Mouse (Mus musculus) olfactory bulb, adult 2 months (tissue): ENCODE measurements at regions not wholly inside any gene's neighbourhood (a gene's known extent, or its start where the extent isn't known, plus 50 kb on each side); places are given as distances from the start of the nearest gene placed in this dataset.

Source experiments
- CTCF ChIP-seq: fragments of 200-500 bp; IDR thresholded peaks from 2 replicates; pipeline ENCODE4 v1.5.1; 2012; ENCODE audit warnings: low read depth, mild to moderate bottlenecking, low read length, moderate library complexity; ENCODE audit not compliant: insufficient read depth
- POLR2A ChIP-seq: fragments of 200-500 bp; IDR thresholded peaks from 2 replicates; pipeline ENCODE4 v1.6.1; 2012; ENCODE audit warnings: mild to moderate bottlenecking, low read depth, low read length, moderate library complexity; ENCODE audit not compliant: insufficient read depth

- no peak for TF ChIP-seq CTCF
- TF ChIP-seq POLR2A: no peak
These were observed 86.3 kb upstream of the Eomes start for GRCm38 (mm10) chr9:118391715-118392114.
